Mouse (Mus musculus): ENCODE measurements at regions not wholly inside any gene's neighbourhood (a gene's known extent, or its start where the extent isn't known, plus 50 kb on each side); places are given as distances from the start of the nearest gene placed in this dataset.

- DNase-seq (ENCODE audit: low spot score in 2 of 2), result no peak
These were observed 51.3 kb upstream of the S1pr1 start for GRCm38 (mm10) chr3:115766153-115766552.

- DNase-seq (ENCODE audit: low spot score in 2 of 2), result no peak
These were observed 53.4 kb upstream of the S1pr1 start for GRCm38 (mm10) chr3:115768290-115768689.

DNA sequence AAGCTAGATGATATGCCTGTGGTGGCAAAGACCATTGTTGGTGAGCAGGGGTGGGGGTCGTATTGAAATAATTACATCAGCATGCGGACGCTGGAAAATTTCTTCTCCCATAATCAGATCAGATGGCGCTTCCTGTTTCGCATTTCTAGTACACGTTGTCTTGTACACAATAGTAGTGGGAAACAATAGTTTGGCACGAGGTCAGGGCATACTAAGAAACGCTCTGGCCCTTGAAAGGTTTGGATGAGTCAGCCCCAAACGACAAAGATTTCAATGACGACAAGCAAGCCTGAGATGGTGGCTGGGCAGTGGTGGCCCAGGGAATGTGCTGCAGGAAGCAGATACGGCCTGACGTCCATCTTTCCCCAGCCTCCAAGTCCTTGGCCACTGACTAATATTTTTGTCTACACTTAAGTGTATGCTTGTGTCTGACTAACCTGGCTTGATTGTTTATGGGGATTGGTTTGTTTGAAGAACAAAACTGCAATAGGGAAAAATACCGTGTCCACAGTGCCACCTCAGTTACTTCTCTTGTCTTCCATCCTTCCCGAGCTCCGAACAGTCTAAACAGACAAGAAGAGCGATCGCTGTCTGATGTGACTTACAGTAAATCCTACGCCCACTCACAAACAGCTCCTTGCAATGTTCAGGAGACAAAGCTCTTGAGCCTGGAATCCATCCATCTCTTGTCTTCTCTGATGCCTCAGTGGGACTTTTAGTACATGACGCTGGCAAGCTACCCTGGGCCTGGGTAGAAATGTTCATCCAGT is 54.1 kb upstream of the S1pr1 start:
- DNase-seq (ENCODE audit: low spot score in 2 of 2), result no peak

DNA sequence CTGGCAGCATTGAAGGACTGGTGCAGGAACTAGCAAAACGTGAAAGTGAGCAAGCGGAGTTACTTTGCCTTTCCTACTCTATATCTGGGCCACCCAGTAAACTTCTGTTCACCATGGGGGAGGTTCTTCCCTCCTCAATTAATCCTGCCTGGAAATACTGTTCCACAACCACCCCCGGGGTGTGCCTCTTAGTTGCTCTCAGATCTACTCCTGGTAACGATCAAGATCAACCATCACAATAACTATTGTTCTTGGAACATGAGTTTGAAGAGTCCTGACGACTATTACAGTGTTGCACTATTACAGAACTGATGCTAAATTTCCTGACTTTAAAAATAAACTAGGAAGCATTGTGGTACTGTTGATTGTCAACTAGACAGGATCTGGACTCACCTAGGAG is 57.8 kb upstream of the S1pr1 start:
- no peak for DNase-seq (ENCODE audit: low spot score in 2 of 2)

- no peak for DNase-seq (ENCODE audit: low spot score in 2 of 2)
These were observed 59.4 kb upstream of the S1pr1 start for GRCm38 (mm10) chr3:115774321-115774720.

DNA sequence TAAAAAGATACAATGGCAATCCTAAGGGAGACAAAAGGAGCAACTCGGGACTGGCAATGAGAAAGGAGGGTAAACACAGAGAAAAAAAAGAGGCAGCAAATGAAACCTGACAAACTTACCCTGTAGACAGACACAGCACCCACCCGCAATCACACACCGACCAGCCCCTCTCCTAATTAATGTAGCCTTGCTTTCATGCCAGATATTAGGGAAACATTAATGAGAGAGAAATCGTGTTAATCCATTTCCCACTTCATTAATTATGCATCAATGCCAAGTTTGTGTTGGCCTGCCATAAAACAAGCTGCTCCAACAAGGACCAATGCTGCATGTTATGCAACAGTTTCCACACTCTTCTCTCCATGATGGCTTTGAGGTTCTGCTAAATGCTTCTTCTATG is 59.9 kb upstream of the S1pr1 start:
- no peak for DNase-seq (ENCODE audit: low spot score in 2 of 2)

GRCm38 (mm10) chr3:115779144-115779890 is 64.4 kb upstream of the S1pr1 start:
- no peak for DNase-seq (ENCODE audit: low spot score in 2 of 2)

- DNase-seq (ENCODE audit: low spot score in 2 of 2), result peak in 1 of 2 experiments; percentile 11
These were observed 65.0 kb upstream of the S1pr1 start for GRCm38 (mm10) chr3:115779906-115780305.

DNA sequence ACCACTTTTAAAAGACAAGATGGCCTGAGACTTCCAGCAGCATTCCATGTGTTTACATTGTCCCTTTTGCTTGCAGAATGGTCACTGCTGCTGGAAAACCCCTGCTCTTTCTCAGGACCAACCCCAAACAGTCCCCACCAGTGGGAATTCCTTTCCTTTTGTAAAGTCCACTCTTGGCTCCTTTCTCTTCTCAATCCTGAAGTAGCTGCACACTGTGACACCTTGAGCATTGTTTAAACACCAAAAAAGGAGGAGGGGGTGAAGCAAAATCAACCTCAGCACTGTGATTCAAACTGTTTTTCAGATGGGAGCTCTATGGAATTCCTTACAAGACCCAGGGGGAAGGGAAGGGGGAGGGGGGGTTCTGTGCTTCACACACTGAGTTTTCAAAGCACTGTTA is 67.9 kb upstream of the S1pr1 start:
- no peak for DNase-seq (ENCODE audit: low spot score in 2 of 2)

GRCm38 (mm10) chr3:115787360-115787759 is 72.5 kb upstream of the S1pr1 start:
- no peak for DNase-seq (ENCODE audit: low spot score in 2 of 2)

DNA sequence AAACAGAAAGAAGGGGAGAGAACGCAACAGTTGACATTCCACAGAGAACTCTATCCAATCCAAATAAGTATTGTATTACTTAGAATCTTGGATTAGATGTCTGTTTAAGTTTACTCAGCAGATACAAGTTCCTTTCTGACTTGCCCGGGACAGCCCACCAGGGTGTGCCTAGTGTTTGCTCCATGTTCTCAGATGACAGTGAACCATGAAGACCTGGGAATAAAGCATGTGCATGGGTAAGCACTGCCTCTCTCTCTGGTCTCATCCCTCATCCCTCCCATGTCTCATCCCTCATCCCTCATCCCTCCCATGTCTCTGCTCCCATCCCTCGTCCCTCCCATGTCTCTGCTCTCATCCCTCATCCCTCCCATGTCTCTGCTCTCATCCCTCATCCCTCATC is 73.7 kb upstream of the S1pr1 start:
- DNase-seq (ENCODE audit: low spot score in 2 of 2), result no peak

DNA sequence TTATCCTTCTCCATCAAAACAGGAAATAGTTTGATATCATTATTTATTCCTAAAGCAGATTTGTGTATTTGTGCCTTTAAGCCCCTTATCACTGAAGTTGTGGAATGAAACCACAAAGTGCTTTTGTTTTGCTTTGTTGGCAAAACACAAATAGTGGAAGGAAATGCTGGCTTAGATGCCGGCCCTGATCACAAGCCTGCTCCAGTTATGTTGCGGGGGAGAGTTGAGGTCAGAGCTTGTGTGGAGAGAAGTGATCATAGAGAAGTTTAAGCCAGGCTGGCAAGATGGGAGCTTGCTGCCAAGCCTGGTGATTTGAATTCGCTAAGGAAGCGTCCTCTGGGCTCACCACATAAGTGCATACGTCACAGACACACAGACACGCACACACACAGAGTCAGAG is 74.2 kb upstream of the S1pr1 start:
- no peak for DNase-seq (ENCODE audit: low spot score in 2 of 2)

- DNase-seq (ENCODE audit: low spot score in 2 of 2), result no peak
These were observed 77.7 kb upstream of the S1pr1 start for GRCm38 (mm10) chr3:115792606-115793005.

DNA sequence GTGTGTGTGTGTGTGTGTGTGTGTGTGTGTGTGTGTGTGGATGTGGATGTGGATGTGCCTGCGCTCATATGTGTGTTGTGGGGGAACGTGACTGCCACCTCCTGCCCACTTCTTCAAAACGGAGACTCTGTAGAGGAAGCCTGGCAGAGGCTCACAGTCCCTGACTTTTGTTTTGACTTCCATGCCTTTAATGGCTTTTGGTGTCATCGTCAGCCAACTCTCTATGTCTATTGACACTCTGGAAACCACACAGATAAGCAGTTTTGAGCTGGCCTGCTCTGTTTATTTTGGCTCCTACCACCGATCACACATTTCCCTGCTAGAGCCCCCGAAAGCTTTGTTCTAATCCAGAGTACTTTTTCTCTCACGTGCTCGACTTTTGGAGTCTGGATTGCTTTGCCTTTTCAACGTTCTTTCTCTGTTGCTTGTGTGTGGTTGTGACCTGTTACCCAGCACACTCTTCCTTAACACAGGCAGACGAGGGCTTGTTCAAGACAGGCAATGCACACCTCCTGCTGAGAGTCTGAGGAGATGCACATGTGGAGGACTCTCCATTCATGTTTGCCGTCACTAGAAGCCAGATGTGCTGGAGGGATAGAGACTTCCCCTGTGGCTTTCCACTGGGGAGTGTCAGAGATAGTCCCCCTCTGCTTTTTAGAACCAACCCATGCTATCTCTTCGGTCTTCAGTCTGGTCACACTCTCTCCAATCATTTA is 78.6 kb upstream of the S1pr1 start:
- DNase-seq (ENCODE audit: low spot score in 2 of 2), result no peak

DNA sequence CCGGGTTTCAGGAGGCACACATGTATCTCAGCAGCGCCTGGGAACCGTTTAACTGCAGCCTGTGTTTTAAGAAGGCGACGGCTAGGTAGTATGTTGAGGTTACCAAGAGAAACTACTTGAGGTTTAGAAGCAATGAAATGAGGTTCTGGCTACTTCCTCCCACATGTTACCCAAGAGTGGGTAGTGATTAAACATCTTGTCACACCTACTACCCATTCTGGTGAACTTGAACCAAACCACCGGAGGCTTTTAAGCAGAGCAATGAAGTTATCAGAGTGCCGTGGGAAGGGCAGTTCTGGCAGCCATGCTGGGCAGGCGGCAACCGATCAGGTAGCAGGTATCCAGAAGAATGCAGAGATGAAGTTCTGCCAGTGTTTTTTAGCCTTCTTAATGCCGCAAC is 84.5 kb upstream of the S1pr1 start:
- DNase-seq (ENCODE audit: low spot score in 2 of 2), result no peak

GRCm38 (mm10) chr3:115799981-115800380 is 85.1 kb upstream of the S1pr1 start:
- DNase-seq (ENCODE audit: low spot score in 2 of 2), result no peak

GRCm38 (mm10) chr3:115800873-115801272 is 86.0 kb upstream of the S1pr1 start:
- no peak for DNase-seq (ENCODE audit: low spot score in 2 of 2)

DNA sequence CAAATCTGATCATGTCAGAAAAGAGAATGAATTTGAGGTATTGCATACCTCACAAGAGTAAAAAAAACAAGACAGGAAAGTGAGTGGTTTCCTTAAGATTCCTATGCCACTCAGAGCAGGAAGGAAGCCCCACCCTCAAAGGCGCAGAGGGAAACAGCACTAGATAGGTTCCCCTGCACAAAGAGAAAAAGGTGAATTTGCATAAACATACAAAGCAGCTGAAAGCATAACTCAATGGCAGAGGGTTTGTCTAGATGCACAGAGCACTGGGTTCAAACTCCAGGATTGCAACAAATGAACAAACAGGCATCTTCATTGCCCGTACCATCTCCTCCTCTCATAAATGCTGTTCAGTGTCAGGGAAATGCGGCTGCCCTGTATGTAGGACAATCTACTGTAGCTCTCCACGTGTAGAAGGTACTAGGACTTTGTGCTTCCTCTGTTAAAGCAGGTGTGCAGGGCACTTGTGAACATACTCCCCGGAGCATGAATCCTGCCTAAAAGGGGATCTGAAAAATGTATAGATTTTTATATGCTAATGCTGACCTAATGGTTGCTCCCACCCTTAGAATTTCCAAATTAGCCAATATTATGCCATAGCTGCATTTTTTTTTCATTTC is 85.9 kb upstream of the Dph5 start:
- no peak for DNase-seq (ENCODE audit: low spot score in 2 of 2)

DNA sequence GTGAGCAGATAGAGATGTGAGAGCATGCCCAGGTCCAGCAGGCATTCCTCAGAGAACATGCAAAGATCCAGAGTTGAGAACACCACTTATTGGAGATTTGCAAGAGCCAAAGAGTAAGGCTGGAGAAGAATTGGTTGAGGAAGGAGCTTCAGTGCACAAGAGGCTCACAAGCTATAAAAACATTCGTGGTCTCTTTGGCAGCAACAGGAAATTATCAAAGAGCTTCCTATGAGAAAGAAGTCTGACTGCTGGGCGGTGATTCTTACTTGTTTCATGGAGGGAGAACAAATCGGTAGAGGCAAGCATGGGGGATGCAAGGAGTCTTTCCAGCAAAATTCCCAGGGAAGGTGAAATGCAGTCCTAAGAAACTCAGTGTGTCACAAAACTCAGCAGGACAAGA is 83.0 kb upstream of the Dph5 start:
- no peak for DNase-seq (ENCODE audit: low spot score in 2 of 2)

DNA sequence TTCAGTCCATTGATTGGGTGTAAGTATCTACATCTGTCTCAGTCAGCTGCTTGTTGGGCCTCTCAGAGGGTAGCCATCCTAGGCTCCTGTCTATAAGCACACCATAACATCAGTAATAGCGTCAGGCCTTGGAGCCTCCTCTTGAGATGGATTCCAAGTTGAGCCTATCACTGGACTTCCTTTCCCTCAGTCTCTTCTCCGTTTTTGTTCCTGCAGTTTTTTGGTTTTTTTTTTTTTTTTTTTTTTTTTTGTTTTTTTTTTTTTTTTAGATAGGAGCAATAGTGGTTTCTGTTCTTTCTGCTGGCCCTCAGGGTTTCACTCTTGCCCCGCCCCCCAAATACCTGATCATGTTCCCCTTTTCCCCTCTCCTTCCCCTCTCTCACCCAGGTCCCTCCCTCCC is 80.6 kb upstream of the Dph5 start:
- DNase-seq (ENCODE audit: low spot score in 2 of 2), result no peak

DNA sequence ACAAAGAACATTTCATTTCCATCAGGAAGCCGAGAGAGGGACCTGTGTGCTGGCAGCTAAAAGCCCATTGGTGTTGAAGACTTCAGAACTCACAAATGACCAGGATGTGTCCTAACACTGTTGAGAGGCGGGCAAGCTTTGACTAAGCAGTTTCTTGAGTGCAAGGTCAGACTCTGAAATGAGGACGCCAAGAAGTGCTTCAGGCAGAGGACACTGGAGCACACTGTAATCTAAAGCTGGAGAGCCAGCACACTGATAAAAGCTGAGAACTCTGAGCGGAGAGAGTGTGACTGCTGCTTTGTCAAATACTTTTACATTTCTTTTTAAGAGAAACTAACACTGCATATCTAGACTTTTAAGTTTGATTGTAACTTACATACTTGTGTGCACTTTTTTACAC is 72.5 kb upstream of the Dph5 start:
- DNase-seq (ENCODE audit: low spot score in 2 of 2), result no peak
